Mouse (Mus musculus) stomach, embryonic 16.5 days (tissue): ENCODE results near the gene Dmwd. TPM values are rescaled to one million over a fixed set of nuclear protein-coding genes. Genes with fewer than 3 reads are reported as not detected.
"Not testable (repeated sequence)": the region's sequence is repeated elsewhere in the genome, so short reads cannot be mapped to it uniquely, and the experiment has no call there.

ENCODE experiments used
- ATAC-seq: fragments of 200-750 bp; cut with Nextera tagmentation; 2 replicates; pipeline ENCODE4 v1.8.0; 2017; ENCODE audit warnings: moderate number of reproducible peaks, moderate TSS enrichment; ENCODE audit not compliant: insufficient read depth, low FRiP score
- H3K27ac ChIP-seq: fragments of 300-500 bp; sonication (generic); 2 replicates; pipeline ENCODE4 v1.5.1; 2014; ENCODE audit warnings: low read length
- H3K27me3 ChIP-seq: fragments of 300-500 bp; sonication (generic); 2 replicates; pipeline ENCODE4 v1.6.1; 2014; ENCODE audit warnings: low read length, control low read depth, mixed read lengths; ENCODE audit not compliant: control insufficient read depth, insufficient read depth
- H3K36me3 ChIP-seq: fragments of 300-500 bp; sonication (generic); 2 replicates; pipeline ENCODE4 v1.6.1; 2014; ENCODE audit warnings: low read length; ENCODE audit not compliant: control insufficient read depth, insufficient read depth
- H3K4me1 ChIP-seq: fragments of 300-500 bp; sonication (generic); 2 replicates; pipeline ENCODE4 v1.6.1; 2014; ENCODE audit warnings: low read length, control low read depth, mixed read lengths; ENCODE audit not compliant: control insufficient read depth, insufficient read depth
- H3K4me2 ChIP-seq: fragments of 300-500 bp; sonication (generic); 2 replicates; pipeline ENCODE4 v1.6.1; 2014; ENCODE audit warnings: low read depth, low read length, mixed read lengths
- H3K4me3 ChIP-seq: fragments of 300-500 bp; sonication (generic); replicated peaks from 2 replicates; pipeline ENCODE4 v1.5.1; 2014; ENCODE audit warnings: mild to moderate bottlenecking, low read length
- H3K9ac ChIP-seq: fragments of 300-500 bp; sonication (generic); 2 replicates; pipeline ENCODE4 v1.6.1; 2014; ENCODE audit warnings: low read length
- H3K9me3 ChIP-seq: fragments of 300-500 bp; sonication (generic); replicated peaks from 2 replicates; pipeline ENCODE4 v1.6.1; 2016; ENCODE audit warnings: low read length, control low read depth; ENCODE audit not compliant: control insufficient read depth
- WGBS: fragments of 180-500 bp; shearing (Covaris S2); extraction: QIAGEN DNeasy Blood & Tissue Kit; methylation state at CpG from one replicate; pipeline ENCODE4 v1.1.7; 2014; 5-methylcytosine and 5-hydroxymethylcytosine counted together
- polyA plus RNA-seq: library from polyadenylated mRNA; unstranded; fragments of >200 nt; fragmentation: Nextera tagmentation; extraction: Ambion mirVana; gene quantifications from 2 replicates; pipeline ENCODE4 v1.2.1, GENCODE M21; 2015

The Dmwd gene
- polyA plus RNA-seq, 1 experiment from 2014 or later: 8.3 TPM

GRCm38 (mm10) chr7:19067063-19067462 lies 9.0 kb upstream of the Dmwd start:
- Histone ChIP-seq H3K27ac (no peak overlapping the region), H3K4me3 (no peak overlapping the region), H3K9me3 (no peaks in the 10 kb centered on the region), H3K36me3 (no peaks in the 10 kb centered on the region), H3K4me2 (no peak overlapping the region), H3K4me1 (no peaks in the 10 kb centered on the region), H3K27me3 (peaks cover 28% of the 10 kb centered on the region), H3K9ac (no peak overlapping the region)
- 42% methylated on average over 14 of the region's 14 CpGs for WGBS
- ATAC-seq: no peak

GRCm38 (mm10) chr7:19067935-19068334 lies 8.1 kb upstream of the Dmwd start:
- no peak for ATAC-seq
- H3K27me3 ChIP-seq: peaks cover 28% of the 10 kb centered on the region
- H3K9ac ChIP-seq: no peak overlapping the region
- 62% methylated on average over 12 of the region's 14 CpGs for whole genome bisulfite sequencing
- H3K36me3 ChIP-seq: no peaks in the 10 kb centered on the region
- H3K27ac ChIP-seq: no peak overlapping the region
- no peaks in the 10 kb centered on the region for H3K4me1 ChIP-seq
- H3K9me3 ChIP-seq: no peaks in the 10 kb centered on the region
- H3K4me3 ChIP-seq: no peak overlapping the region
- H3K4me2 ChIP-seq: no peak overlapping the region

- no peaks in the 10 kb centered on the region for H3K4me1 ChIP-seq
- peaks cover 28% of the 10 kb centered on the region for H3K27me3 ChIP-seq
- no peaks in the 10 kb centered on the region for H3K9me3 ChIP-seq
- H3K4me3 ChIP-seq: no peak overlapping the region
- ATAC-seq: no peak
- H3K27ac ChIP-seq: no peak overlapping the region
- no peak overlapping the region for H3K4me2 ChIP-seq
- no peaks in the 10 kb centered on the region for H3K36me3 ChIP-seq
- H3K9ac ChIP-seq: no peak overlapping the region
- WGBS: 1% methylated on average over 2 of the region's 2 CpGs
Observed at GRCm38 (mm10) chr7:19068707-19069106, 7.3 kb upstream of the Dmwd start.

GRCm38 (mm10) chr7:19069500-19069899 lies 6.5 kb upstream of the Dmwd start:
- ATAC-seq: no peak
- Histone ChIP-seq H3K36me3 (no peaks in the 10 kb centered on the region), H3K4me3 (no peak overlapping the region), H3K4me2 (no peak overlapping the region), H3K9me3 (no peaks in the 10 kb centered on the region), H3K27ac (no peak overlapping the region), H3K4me1 (no peaks in the 10 kb centered on the region), H3K9ac (no peak overlapping the region), H3K27me3 (peaks cover 28% of the 10 kb centered on the region)
- 48% methylated on average over 3 of the region's 3 CpGs for WGBS

- H3K4me1 ChIP-seq, ATAC-seq, H3K36me3 ChIP-seq, H3K4me2 ChIP-seq, H3K27ac ChIP-seq, H3K9ac ChIP-seq, H3K9me3 ChIP-seq, H3K4me3 ChIP-seq: not testable (repeated sequence)
- H3K27me3 ChIP-seq: peaks cover 13% of the 10 kb centered on the region
- WGBS: 50% methylated on average over 3 of the region's 3 CpGs
Observed at GRCm38 (mm10) chr7:19071024-19071423, 5.0 kb upstream of the Dmwd start.

- no peak overlapping the region for H3K4me3 ChIP-seq
- ATAC-seq: no peak
- WGBS: 76% methylated on average over 9 of the region's 9 CpGs
- H3K9ac ChIP-seq: no peak overlapping the region
- no peaks in the 10 kb centered on the region for H3K36me3 ChIP-seq
- H3K9me3 ChIP-seq: no peaks in the 10 kb centered on the region
- no peaks in the 10 kb centered on the region for H3K27me3 ChIP-seq
- H3K4me1 ChIP-seq: peaks cover 17% of the 10 kb centered on the region
- no peak overlapping the region for H3K4me2 ChIP-seq
- no peak overlapping the region for H3K27ac ChIP-seq
Observed at GRCm38 (mm10) chr7:19073504-19073903, 2.5 kb upstream of the Dmwd start.

- Histone ChIP-seq H3K4me3 (no peak overlapping the region), H3K9ac (no peak overlapping the region), H3K27ac (no peak overlapping the region), H3K4me1 (peaks cover 17% of the 10 kb centered on the region), H3K27me3 (no peaks in the 10 kb centered on the region), H3K4me2 (no peak overlapping the region), H3K36me3 (no peaks in the 10 kb centered on the region), H3K9me3 (no peaks in the 10 kb centered on the region)
- WGBS: 94% methylated on average over 6 of the region's 6 CpGs
- ATAC-seq: no peak
Observed at GRCm38 (mm10) chr7:19074494-19074893, 1.5 kb upstream of the Dmwd start.

GRCm38 (mm10) chr7:19075231-19075630 lies 796 bp upstream of the Dmwd start:
- H3K27me3 ChIP-seq: no peaks in the 10 kb centered on the region
- H3K27ac ChIP-seq: no peak overlapping the region
- 0 out of 2 replicates have a peak overlapping the region, but pooled peaks have one; percentile 12 for H3K9ac ChIP-seq
- WGBS: 52% methylated on average over 5 of the region's 5 CpGs
- H3K4me2 ChIP-seq: peak overlapping the region; percentile 87
- no peaks in the 10 kb centered on the region for H3K9me3 ChIP-seq
- peak overlapping the region; percentile 81 for H3K4me3 ChIP-seq
- peaks cover 17% of the 10 kb centered on the region for H3K4me1 ChIP-seq
- H3K36me3 ChIP-seq: peaks cover 3% of the 10 kb centered on the region; the same call in 1 of the 2 replicates
- no peak for ATAC-seq

GRCm38 (mm10) chr7:19076586-19076991 lies 562 bp downstream of the Dmwd start:
- H3K27ac ChIP-seq: peak overlapping the region; percentile 75
- 0% methylated on average over 22 of the region's 22 CpGs for WGBS
- ATAC-seq: 0 out of 2 replicates have a peak, but pooled peaks have one; percentile 6

More at GRCm38 (mm10) chr7:19076586-19076991, 562 bp downstream of the Dmwd start:
- H3K4me2 ChIP-seq: peak overlapping the region; percentile 87
- H3K36me3 ChIP-seq: peaks cover 11% of the 10 kb centered on the region; the same call in 1 of the 2 replicates
- peak overlapping the region; percentile 81 for H3K4me3 ChIP-seq
- H3K9ac ChIP-seq: peak overlapping the region; percentile 96
- H3K27me3 ChIP-seq: no peaks in the 10 kb centered on the region
- H3K9me3 ChIP-seq: no peaks in the 10 kb centered on the region
- peaks cover 17% of the 10 kb centered on the region for H3K4me1 ChIP-seq
